Mouse (Mus musculus) urinary bladder, adult 18-20 months (tissue): ENCODE results near the gene Fpr2.
"Not testable (repeated sequence)": the region's sequence is repeated elsewhere in the genome, so short reads cannot be mapped to it uniquely, and the experiment has no call there.

ENCODE experiments used
- DNase-seq, 2 experiments: peaks; one replicate each; pipeline ENCODE4 v3.0.0; 2022; ENCODE audit warnings: low spot score in 2 of 2, mixed read lengths in 2 of 2

The Fpr2 gene

DNA sequence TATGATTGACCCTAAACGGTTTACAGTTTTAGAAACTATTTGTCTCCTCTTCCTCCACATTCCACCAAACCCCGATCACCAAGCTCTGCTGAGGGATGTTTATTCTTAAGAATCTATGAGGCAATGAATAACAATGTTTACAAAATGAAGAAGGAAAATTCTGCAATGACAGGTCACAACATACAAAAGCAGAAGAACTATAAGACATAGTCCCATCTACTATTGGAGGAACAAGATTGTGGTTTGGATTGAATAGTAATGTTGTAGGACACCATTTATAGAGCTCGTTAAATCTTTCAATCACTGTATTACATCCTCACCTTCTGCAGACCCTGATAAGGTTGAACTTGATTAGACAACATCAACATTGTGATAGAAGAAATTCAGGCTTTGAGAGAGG, 5.0 kb upstream of the Fpr2 start:
- DNase-seq, result no peak

DNA sequence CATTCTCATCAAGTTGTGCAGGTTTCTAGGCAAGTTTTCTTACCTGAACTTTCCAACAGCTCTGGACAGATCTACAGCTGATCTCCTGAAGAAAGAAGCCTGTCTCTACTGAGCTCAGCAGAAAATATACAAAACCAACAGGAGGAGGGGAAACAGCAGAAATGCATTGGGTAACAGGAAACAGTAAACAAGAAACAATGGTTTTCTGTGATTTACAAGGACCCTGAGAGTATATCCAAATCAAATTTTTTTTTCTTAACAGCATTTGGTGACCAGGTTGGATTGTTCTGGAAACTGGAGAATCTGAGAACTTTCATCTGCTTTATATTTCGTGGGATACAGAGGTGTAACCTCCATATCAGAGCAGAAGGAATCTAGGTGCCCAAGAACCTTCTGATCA, 3.8 kb upstream of the Fpr2 start, which contains the start of gene Fpr1:
TSS of gene Fpr1 (minus strand) at position 101 of the 400 bp plus-strand sequence.
- DNase-seq, result no peak

DNA sequence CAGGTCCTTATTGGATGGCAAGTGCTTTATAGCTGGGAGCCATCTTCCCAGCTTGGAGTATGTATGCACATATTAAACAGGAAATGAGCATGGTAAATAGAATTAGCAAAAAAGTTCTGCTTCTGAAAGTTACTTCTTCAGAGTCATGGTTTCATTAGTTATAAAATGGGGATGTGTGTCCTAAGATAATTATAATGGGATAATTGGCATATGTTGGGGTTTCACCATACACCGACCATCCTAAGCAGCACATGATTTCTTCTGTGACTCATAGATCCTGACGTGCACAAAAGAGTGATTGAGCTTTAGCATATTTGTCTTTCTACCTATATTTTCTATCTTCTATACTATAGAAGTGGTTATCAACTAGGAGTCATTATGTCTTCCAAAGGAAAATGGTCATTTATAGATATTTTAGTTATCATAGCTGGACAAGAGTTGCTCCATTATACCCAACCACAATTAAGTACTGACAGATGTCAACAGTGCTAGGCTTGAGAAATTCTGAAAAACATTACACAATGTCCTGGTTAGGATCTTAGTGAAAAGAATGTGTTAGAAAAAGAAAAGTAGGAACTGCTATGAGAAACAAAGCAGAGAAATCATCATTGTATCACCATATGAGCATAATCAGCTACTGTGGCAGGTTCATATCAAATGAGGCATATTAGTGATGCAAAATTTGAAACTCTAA, 2.3 kb downstream of the Fpr2 start:
- DNase-seq, result no peak

DNA sequence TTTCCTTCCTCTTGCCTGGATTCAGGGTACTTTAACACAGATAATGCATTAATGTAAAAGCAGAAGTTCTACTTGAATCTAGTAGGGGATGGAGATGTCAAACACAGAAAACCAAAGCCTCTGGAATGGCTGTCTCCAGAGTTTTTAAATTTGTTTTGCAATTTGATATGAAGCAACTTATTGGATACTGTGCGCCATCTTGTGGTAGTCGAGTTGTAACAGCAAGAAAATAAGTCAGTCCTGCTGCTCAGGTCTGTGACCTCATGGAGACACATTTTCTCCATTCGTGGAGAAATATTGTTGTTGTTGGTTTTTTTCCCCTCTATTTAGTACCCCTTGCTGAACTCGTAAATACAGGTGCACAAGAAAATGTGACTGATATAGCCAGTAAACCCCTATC, 8.4 kb downstream of the Fpr2 start:
- DNase-seq, result no peak

DNA sequence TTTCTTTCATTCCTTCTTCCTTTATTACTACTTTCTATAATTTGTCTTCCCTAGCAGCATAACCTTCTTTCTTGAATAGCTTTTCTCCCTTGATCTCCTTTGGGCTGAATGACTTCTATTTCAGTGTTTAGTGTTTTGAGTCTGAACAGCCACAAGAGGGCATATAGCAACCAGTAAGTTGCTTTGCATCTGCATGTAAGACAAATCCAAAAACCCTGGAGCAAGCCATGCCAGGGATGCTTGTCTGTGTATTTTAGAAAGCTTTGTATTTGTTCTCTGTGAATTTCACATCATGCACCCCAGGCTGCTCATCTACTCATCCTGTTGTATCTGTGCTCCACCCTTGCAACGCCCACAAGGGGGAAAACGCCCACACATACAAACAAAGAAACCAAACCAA, 11.6 kb downstream of the Fpr2 start:
- DNase-seq, result no peak

DNA sequence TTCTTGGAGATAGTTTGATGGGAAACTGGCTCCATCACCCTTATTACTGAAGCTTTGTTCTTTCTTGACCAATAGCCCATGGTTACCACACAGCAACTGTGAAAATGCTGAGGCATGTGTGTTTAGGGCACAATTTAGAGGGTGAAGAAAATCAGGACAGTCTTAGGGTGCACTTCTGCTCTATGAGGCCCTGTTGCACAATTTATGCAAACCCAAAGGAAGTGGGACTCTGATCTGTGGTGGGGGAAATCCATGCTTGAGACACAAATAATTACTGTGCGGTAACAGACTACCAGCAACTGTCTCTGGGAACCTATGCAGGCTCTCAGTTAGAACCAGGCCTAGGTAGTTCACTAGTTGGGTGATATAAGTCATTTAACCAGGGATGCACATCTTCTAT, 13.1 kb downstream of the Fpr2 start:
- no peak for DNase-seq

DNA sequence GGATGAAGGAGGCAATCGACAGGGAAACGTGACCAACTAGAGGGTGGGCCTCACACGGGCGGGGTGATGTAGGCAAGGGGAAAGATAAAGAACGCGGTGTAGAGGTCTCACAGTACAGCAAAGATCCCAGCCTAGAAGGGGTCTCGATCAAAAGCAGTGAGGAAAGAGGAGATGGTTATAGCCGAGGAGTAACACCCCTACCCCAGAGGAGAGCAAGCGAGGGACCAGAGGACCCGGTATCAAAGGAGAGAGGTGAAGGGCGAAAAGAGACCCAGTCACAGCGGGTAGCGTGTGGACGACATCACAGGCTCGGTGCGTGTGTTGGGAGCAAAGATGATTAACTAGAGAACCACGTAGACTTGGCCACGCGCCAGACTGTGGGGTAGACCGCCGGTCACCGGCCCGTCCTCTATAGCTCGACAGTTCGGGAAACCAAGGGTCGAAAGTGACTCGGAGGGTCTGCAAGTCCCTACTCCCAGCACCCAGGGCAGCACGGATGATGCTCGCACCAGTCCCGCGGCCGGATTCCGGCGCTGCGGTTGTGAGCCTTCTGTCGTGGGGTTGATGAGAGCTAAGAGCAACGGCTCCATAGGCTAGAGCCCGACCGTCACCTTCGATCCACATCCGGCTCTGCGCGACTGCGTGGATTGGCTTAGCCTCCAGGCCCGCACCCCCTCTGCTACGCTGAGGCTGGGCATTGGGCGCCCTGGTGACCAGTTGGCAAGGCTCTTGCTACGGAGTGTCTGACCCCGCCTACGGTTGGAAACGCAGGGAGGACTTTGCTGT, 22.2 kb downstream of the Fpr2 start:
- peak; percentile 69 to 81 for DNase-seq

DNA sequence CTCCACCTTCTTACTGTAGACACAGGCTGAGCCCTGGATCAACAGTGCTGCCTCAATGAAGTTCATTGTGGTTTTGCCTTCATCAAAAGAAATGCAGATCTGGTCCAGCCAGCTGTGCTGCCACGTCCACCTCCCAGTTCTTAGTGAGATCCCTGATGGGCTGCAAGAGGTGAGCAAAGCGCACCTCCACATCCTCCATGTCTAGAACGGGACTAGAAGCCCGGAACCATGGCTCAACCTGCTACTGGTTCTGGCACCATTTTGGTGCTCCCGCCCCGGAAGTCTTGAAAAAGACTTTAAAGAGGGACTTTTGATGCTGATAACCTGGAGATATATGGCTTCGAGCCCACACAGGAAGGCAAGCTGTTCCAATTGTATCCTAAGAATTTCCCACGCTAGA, 25.0 kb downstream of the Fpr2 start:
- DNase-seq, result not testable (repeated sequence)

DNA sequence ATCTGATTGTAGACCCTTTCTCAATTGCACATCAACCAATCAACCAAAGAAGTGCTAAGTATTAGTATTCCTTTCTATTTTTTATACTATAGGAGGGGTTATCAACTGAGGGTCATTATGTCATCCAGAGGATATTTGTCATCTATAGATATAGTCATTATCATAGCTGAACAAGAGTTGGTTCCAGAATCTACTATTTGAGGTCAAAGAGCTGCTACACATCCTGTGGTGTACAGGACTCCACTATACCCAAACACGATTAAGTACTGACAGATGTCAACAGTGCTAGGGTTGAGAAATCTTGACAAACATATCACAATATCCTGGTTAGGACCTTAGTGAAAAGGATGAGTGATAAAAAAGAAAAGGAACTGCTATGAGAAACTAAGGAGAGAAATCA, 29.8 kb downstream of the Fpr2 start:
- DNase-seq, result no peak

DNA sequence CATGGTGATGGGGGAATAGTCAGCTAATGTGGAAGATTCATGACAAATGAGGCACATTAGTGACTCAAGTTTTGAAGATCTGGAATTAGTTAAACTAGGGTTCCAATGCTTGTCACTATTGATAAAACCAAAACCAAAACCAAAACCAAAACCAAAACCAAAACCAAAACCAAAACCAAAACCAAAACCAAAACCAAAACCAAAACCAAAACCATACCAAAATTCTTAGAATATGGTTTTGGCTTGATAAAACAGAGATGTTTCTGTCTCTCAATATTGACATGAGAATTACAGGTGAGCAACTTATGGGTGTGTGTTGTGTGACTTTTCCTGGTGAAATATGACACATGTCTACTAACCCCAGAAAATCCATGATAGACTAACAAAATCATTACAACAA, 30.2 kb downstream of the Fpr2 start:
- no peak for DNase-seq
